Mouse (Mus musculus): Measurements from ENCODE around the gene Tor1a.

DNA sequence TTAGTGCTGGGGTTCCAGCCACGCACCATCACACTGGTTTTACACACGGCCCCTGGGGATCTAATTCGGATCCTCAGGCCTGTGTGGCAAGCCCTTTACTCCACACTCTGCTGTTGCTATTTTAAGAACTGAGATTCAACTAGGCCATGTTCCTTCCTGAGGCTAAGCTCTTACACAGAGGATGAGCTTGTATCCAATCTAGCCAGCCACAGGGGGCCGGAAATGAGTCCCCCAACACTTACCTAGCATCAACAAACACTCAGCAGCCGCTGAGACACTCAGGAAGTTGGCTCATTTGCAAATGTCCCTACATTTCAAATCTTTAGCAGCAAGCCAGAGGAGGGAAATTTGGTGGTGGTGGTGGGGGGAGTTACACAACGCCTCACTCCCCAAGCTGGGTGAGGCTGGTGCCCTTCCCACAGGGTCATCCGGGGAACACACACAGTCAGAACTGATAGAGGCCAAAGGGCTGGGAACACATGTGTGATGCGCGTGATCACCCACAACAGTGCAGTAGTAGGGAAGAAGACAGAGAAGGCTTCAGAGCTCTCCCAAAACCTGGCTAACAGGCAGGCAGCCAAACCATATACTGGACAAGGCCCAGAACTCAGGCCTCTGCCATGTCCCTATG is 40.5 kb downstream of the Tor1a start:
- TF ChIP-seq CTCF (conservative IDR thresholded peaks at IDR 0.05; ENCODE audit: low read length) = no peak
- no peak for TF ChIP-seq POU5F1 (IDR thresholded peaks at IDR 0.05; ENCODE audit: borderline replicate concordance, low read length)
